Mouse (Mus musculus) left cerebral cortex, postnatal 36 days (tissue): ENCODE measurements at regions not wholly inside any gene's neighbourhood (a gene's known extent, or its start where the extent isn't known, plus 50 kb on each side); places are given as distances from the start of the nearest gene placed in this dataset.

Source experiments
- DNase-seq, 2 experiments: peaks; one replicate each; pipeline ENCODE4 v3.0.0; 2021 to 2022; ENCODE audit warnings: low spot score in 2 of 2, mixed read lengths in 1 of 2
- intact Hi-C: fragments of 180-260 bp; cut with DNase I; formaldehyde crosslinking; loops from one replicate; pipeline ENCODE4 v1.15.1; 2025

DNA sequence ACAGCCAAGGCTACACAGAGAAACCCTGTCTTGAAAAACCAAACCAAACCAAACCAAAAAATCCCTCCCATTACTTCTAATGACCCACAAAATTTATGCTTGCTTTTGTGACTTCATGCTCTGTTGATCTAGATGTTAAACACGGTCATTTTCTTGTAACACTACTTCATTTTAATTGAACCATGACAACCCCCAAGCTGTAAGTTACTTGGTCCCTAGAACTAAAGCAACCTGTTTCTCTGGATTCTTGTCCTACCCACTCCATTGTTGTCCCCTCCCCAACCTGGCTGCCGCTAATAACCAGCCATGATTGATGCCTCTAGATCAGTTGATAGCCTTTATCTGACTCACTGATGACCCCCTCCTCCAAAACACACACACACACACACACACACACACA is 63.0 kb upstream of the Tmem45b start:
- DNase-seq = no peak
- intact Hi-C loops = no loop called here
